Mouse (Mus musculus) stomach, embryonic 15.5 days (tissue): ENCODE measurements around the gene Rita1. TPM values are rescaled to one million over a fixed set of nuclear protein-coding genes. Genes with fewer than 3 reads are reported as not detected.

Experiments used
- ATAC-seq: fragments of 200-750 bp; cut with Nextera tagmentation; 2 replicates; pipeline ENCODE4 v1.8.0; 2017; ENCODE audit warnings: low read depth, moderate number of reproducible peaks, moderate TSS enrichment; ENCODE audit not compliant: insufficient read depth, low FRiP score
- H3K27ac ChIP-seq: fragments of 300-500 bp; sonication (generic); 2 replicates; pipeline ENCODE4 v1.5.1; 2015; ENCODE audit warnings: mild to moderate bottlenecking, inconsistent platforms
- H3K27me3 ChIP-seq: fragments of 300-500 bp; sonication (generic); replicated peaks from 2 replicates; pipeline ENCODE4 v1.6.1; 2015; ENCODE audit warnings: inconsistent platforms
- H3K36me3 ChIP-seq: fragments of 300-500 bp; sonication (generic); 2 replicates; pipeline ENCODE4 v1.6.1; 2015; ENCODE audit warnings: inconsistent platforms
- H3K4me1 ChIP-seq: fragments of 300-500 bp; sonication (generic); 2 replicates; pipeline ENCODE4 v1.6.1; 2015; ENCODE audit warnings: inconsistent platforms
- H3K4me2 ChIP-seq: fragments of 300-500 bp; sonication (generic); 2 replicates; pipeline ENCODE4 v1.6.1; 2015; ENCODE audit warnings: mild to moderate bottlenecking, inconsistent platforms
- H3K4me3 ChIP-seq: fragments of 300-500 bp; sonication (generic); replicated peaks from 2 replicates; pipeline ENCODE4 v1.5.1; 2015; ENCODE audit warnings: inconsistent platforms
- H3K9ac ChIP-seq: fragments of 300-500 bp; sonication (generic); 2 replicates; pipeline ENCODE4 v1.6.1; 2015; ENCODE audit warnings: inconsistent platforms
- H3K9me3 ChIP-seq: fragments of 300-500 bp; sonication (generic); 2 replicates; pipeline ENCODE4 v1.6.1; 2016; ENCODE audit warnings: inconsistent platforms
- WGBS: fragments of 180-500 bp; shearing (Covaris S2); methylation state at CpG from one replicate; pipeline ENCODE4 v1.1.7; 2015; 5-methylcytosine and 5-hydroxymethylcytosine counted together
- polyA plus RNA-seq: library from polyadenylated mRNA; unstranded; fragments of >200 nt; fragmentation: Nextera tagmentation; extraction: Ambion mirVana; gene quantifications from 2 replicates; pipeline ENCODE4 v1.2.1, GENCODE M21; 2015

Rita1 gene
- polyA plus RNA-seq, 1 experiment from 2014 or later: 10.4 TPM

DNA sequence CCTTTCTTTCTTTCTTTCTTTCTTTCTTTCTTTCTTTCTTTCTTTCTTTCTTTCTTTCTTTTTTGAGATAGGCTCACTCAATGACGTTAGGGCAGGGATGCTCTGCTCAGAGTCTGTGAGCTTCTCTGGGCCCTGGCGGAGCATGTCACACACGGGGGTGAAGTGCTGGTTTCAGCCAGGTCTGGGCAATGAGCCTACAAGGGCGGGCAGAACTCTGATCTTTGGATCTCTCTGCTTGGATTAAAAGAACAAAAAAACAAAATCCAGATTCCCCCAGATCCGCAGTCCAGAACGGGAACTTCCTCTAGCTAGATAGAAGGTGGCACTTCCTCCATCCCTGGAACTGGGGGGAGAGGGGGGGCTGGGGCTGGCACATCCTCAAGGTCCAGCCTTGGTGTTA, 33.5 kb upstream of the Rita1 start:
- H3K4me1 ChIP-seq: peaks cover 15% of the 10 kb centered on the region

DNA sequence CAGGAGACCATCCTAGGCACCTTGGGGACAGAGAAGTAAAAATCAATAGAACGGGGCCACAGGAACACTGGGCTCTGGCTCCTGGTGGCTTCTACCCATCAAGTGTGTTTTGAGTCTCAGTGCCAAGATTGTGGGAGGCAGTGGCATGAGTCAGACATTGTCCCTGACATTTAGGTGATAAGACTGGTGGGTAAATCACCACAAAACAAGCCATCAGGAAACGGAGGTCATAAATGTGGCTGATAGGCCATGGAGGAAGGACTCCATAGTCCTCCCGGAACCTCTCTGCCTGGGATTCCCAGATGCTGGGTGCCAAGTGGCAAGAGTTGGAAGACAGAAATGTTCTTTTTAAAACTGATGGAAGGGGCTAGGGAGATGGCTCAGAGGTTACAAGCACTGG, 31.8 kb upstream of the Rita1 start:
- no peak overlapping the region for H3K4me2 ChIP-seq
- H3K4me1 ChIP-seq: peaks cover 10% of the 10 kb centered on the region
- no peak overlapping the region for H3K4me3 ChIP-seq
- 62% methylated on average over 3 of the region's 3 CpGs for WGBS
- no peaks in the 10 kb centered on the region for H3K36me3 ChIP-seq
- no peak for ATAC-seq
- peaks cover 16% of the 10 kb centered on the region for H3K27me3 ChIP-seq
- H3K9me3 ChIP-seq: no peaks in the 10 kb centered on the region
- H3K27ac ChIP-seq: no peak overlapping the region
- H3K9ac ChIP-seq: no peak overlapping the region

More for the DNA sequence above, 33.5 kb upstream of the Rita1 start:
- 51% methylated on average over 6 of the region's 6 CpGs for WGBS
- no peak overlapping the region for H3K4me2 ChIP-seq
- H3K36me3 ChIP-seq: no peaks in the 10 kb centered on the region
- peaks cover 31% of the 10 kb centered on the region for H3K27me3 ChIP-seq
- no peak for ATAC-seq
- no peak overlapping the region for H3K9ac ChIP-seq
- H3K9me3 ChIP-seq: no peaks in the 10 kb centered on the region
- H3K4me3 ChIP-seq: no peak overlapping the region
- H3K27ac ChIP-seq: no peak overlapping the region

DNA sequence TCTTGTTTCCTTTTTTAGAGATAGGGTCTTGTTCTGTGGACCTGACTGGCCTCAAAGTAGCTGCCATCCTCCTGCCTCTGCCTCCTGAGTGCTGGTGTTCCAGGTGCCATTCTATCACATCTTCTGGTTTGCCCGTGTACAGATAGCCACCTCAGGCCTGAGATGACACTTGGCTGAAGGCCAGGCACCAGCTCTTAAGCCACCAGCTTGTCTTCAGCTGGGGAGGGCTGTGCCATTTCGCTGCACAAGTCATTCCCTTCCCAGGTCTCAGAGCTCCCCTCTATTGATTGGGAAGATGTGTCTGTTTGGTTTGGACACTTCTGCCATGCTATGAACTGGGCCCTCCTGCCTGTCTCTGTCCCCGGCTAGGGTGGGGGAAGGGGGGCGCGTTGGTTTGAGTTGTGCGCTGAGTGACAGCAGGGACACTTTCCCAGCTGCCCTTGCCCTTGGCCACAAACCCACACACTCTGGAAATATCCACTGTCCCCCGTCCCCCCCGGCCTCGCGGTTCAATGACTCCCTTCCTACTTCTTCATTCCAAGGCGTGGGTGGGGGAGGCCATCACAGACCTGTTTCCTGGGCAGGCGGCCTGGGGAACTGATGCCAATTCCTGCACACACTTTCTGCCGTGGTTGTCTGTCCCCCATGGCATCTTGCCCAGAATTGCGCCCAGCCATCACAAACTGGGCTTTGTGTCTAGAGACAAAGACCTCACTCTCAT, 31.1 kb upstream of the Rita1 start:
- Histone ChIP-seq H3K27me3 (peaks cover 9% of the 10 kb centered on the region; the same call in 1 of the 2 replicates), H3K9ac (no peak overlapping the region), H3K9me3 (no peaks in the 10 kb centered on the region), H3K36me3 (no peaks in the 10 kb centered on the region), H3K27ac (no peak overlapping the region), H3K4me1 (peaks cover 3% of the 10 kb centered on the region), H3K4me2 (no peak overlapping the region), H3K4me3 (no peak overlapping the region)
- 62% methylated on average over 14 of the region's 14 CpGs for WGBS
- ATAC-seq: no peak

DNA sequence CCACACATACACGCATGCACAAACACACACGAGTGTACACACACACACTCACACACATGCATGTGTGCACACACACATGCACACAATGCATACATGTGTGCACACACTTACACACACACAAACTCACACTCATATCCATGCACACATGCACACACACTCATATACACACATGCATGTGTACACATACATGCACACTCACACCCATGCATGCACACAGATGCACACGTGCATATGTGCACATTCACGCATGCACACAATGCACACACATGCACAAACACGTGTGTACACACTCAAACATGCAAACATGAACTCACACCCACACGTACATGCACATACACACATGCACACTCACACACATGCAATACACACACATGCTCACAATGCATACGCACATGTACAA, 27.7 kb upstream of the Rita1 start:
- Histone ChIP-seq H3K36me3 (no peaks in the 10 kb centered on the region), H3K4me1 (no peaks in the 10 kb centered on the region), H3K4me2 (no peak overlapping the region), H3K4me3 (no peak overlapping the region), H3K27ac (no peak overlapping the region), H3K9ac (no peak overlapping the region), H3K27me3 (no peaks in the 10 kb centered on the region), H3K9me3 (no peaks in the 10 kb centered on the region)
- 88% methylated on average over 7 of the region's 7 CpGs for WGBS
- no peak for ATAC-seq

DNA sequence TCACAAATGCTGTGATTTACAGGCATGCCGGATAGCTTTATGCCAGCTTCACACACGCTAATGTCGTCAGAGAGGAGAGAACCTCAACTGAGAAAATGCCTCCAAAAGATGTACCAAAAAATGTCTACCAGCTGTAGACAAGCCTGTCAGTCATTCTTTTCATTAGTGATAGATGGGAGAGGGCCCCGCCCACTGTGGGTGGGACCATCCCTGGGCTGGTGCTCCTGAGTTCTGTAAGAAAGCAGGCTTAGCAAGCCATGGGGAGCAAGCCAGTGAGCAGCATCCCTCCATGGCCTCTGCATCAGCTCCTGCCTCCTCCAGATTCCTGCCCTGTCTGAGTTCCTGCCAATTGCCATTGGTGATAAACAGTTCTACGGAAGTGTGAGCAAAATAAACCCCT, 23.2 kb upstream of the Rita1 start:
- H3K9me3 ChIP-seq: no peaks in the 10 kb centered on the region
- 77% methylated on average over 5 of the region's 5 CpGs for WGBS
- ATAC-seq: no peak

DNA sequence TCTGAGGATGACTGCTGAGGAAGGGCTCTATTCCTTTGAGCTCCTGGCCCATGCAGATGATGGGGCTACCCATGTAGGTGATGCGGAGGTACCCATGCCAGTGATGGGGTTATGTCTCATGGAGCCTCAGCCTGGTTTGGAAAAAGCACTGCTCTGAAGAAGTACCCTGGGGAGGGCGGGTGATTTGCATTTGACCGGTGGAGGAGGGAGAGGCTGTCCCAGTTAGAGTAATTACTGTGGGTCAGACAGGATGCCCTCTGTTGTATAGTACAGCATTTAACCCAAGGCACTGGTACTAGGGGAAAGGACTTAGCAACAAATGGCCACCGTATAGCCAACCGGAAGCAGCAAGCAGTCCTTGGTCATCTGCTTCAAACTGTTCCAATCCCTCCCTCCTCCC, 22.5 kb upstream of the Rita1 start:
- H3K4me1 ChIP-seq: no peaks in the 10 kb centered on the region
- 31% methylated on average over 5 of the region's 5 CpGs for WGBS

More for the DNA sequence above, 23.2 kb upstream of the Rita1 start:
- no peak overlapping the region for H3K4me2 ChIP-seq
- no peak overlapping the region for H3K27ac ChIP-seq
- H3K4me1 ChIP-seq: no peaks in the 10 kb centered on the region
- H3K27me3 ChIP-seq: no peaks in the 10 kb centered on the region
- no peaks in the 10 kb centered on the region for H3K36me3 ChIP-seq
- H3K9ac ChIP-seq: no peak overlapping the region
- H3K4me3 ChIP-seq: no peak overlapping the region

DNA sequence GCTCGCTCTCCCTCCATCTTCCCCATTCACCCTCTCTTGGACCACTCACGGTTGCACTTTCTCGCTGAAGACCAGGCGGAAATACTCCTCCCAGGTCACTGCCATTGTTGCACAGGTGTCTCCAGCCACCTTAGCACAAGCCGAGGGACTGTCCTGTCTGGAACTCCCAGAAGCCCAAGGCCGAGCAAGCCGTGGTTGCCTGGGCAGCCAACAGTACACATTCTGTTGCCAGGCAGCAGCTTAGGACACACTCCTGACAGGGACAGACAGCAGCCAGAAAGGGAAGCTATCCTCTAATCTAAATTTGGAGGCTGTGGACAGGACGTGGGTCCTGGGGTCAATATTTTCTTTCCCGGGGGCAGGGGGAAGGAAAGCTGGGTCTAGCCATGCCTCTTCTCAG, 21.7 kb upstream of the Rita1 start, which contains the start of gene Cfap73:
Cfap73 (minus strand) TSS at position 105 of the 400 bp plus-strand sequence.
- no peak within 1 kb of the TSS for H3K4me3 ChIP-seq
- no peak within 1 kb of the TSS for H3K4me2 ChIP-seq
- no peaks in the 10 kb centered on the region for H3K9me3 ChIP-seq
- WGBS: 51% methylated on average over 9 of the region's 9 CpGs
- no peak within 1 kb of the TSS for H3K9ac ChIP-seq
- no peaks in the 10 kb centered on the region for H3K36me3 ChIP-seq
- no peak for ATAC-seq
- no peaks in the 10 kb centered on the region for H3K27me3 ChIP-seq
- no peaks in the 10 kb centered on the region for H3K4me1 ChIP-seq
- no peak within 1 kb of the TSS for H3K27ac ChIP-seq

More for the DNA sequence above, 22.5 kb upstream of the Rita1 start:
- H3K9ac ChIP-seq: no peak overlapping the region
- no peaks in the 10 kb centered on the region for H3K9me3 ChIP-seq
- H3K27me3 ChIP-seq: no peaks in the 10 kb centered on the region
- ATAC-seq: no peak
- H3K36me3 ChIP-seq: no peaks in the 10 kb centered on the region
- no peak overlapping the region for H3K4me3 ChIP-seq
- no peak overlapping the region for H3K27ac ChIP-seq
- no peak overlapping the region for H3K4me2 ChIP-seq

DNA sequence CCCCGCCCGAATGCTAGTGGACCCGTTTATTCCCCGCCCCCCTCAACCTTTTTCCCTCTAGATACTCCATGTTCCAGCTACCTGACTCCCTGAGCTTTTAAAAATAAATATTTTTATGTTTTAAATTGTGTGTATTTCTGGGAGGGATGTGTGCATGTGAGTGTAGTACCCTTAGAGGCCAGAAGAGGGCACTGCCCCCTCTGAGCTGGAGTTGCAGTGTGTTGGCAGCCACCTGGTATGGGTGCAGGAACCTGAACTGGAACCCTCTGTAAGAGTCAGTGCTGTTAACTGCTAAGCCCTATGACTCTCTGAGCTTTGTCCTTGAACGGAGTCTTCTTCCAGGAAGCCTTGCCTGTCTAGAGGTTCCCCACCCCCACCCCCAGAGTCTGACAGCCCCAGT, 19.5 kb upstream of the Rita1 start:
- 84% methylated on average over 5 of the region's 5 CpGs for WGBS
- ATAC-seq: no peak
- no peak overlapping the region for H3K27ac ChIP-seq

DNA sequence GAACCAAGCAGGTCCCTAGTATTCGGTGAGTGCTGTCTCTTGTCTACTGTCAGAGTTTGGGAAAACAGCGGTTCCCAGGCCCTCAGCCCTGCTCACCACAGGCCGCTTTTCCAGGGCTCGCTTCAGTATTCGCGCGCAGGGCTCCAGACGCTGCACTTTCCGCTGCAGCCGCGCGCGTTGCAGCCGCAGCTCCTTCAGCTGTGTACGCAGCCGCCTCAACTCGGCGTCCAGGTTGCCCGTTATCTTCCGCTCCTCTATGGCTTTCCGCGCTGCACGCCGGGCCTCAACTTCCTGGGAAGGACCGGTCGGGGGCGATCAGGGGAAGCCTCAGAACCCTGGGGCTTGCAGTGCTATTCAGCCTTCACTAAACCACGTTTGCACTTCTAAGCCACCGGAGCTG, 18.7 kb upstream of the Rita1 start:
- H3K9me3 ChIP-seq: no peaks in the 10 kb centered on the region
- H3K4me1 ChIP-seq: no peaks in the 10 kb centered on the region
- H3K4me3 ChIP-seq: no peak overlapping the region
- no peaks in the 10 kb centered on the region for H3K27me3 ChIP-seq
- H3K4me2 ChIP-seq: peak overlapping the region; percentile 11
- peaks cover 13% of the 10 kb centered on the region for H3K36me3 ChIP-seq
- no peak overlapping the region for H3K9ac ChIP-seq
- no peak overlapping the region for H3K27ac ChIP-seq
- ATAC-seq: no peak
- WGBS: 7% methylated on average over 29 of the region's 29 CpGs

More for the DNA sequence above, 19.5 kb upstream of the Rita1 start:
- Histone ChIP-seq H3K4me3 (no peak overlapping the region), H3K36me3 (peaks cover 8% of the 10 kb centered on the region), H3K9ac (no peak overlapping the region), H3K27me3 (no peaks in the 10 kb centered on the region), H3K4me2 (no peak overlapping the region), H3K4me1 (no peaks in the 10 kb centered on the region), H3K9me3 (no peaks in the 10 kb centered on the region)

DNA sequence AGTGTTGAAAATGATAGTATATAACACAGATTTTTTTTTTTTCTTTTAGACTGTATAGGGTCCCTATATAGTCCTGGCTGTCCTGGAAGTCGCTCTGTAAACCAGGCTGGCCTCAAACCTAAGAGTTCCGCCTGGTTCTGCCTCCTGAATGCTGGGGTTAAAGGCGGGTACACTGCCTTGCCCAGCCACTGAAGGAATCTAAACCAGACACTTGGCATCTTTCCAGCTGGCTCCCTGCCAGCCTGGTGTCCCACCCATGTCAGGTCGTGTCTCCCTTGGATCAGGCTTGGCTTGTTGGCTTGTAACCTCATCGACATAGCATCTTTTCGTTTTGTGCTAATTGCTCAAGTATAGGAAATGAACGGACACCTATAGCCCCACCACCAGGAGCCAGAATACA, 16.2 kb upstream of the Rita1 start:
- no peak overlapping the region for H3K4me3 ChIP-seq
- peaks cover 35% of the 10 kb centered on the region for H3K36me3 ChIP-seq
- 59% methylated on average over 7 of the region's 7 CpGs for WGBS
- H3K4me2 ChIP-seq: no peak overlapping the region
- H3K9ac ChIP-seq: no peak overlapping the region
- no peak for ATAC-seq
- H3K27ac ChIP-seq: no peak overlapping the region
- no peaks in the 10 kb centered on the region for H3K4me1 ChIP-seq
- H3K9me3 ChIP-seq: no peaks in the 10 kb centered on the region
- no peaks in the 10 kb centered on the region for H3K27me3 ChIP-seq

DNA sequence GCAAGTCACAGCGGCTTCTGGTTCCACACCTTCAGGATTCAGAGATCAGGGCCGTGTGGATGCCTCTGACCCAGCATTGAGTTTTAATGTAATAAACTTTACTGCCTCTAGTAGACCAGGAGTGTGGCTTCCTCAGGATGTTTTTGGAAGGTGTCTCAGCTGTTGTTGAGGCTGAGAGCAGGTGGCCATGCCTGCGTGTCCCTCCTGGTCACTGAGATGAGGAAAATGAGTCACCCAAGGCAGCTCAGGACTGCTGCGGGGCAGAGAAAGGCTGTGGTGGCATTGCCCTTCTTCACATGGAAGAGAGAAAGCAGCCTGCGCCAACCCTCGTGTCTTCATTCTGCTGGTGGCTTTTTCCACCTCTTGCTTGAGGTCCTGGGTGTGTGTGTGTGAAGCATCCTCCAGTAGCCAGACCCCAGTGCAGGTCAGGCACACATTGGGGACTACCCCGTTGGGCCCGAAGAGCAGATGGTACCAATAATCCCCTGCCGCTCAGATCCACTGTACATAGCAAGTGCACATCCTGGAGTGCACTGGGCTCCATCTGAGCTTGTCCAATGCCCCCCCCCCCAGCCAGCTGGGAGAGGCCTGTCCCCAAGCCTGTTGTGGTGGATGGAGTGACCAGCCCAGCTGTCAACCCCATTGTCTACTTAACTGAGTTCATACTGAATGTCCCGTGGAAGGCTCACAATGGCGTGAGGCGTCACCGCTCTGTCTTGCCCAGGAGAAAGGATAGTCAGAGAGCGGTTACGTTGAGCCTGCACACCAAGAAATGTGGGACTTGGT, 15.3 kb upstream of the Rita1 start:
- H3K9me3 ChIP-seq: no peaks in the 10 kb centered on the region
- no peak overlapping the region for H3K4me2 ChIP-seq
- H3K27ac ChIP-seq: no peak overlapping the region
- no peak overlapping the region for H3K4me3 ChIP-seq
- 93% methylated on average over 15 of the region's 15 CpGs for WGBS
- H3K9ac ChIP-seq: no peak overlapping the region
- no peaks in the 10 kb centered on the region for H3K4me1 ChIP-seq
- no peak for ATAC-seq
- H3K36me3 ChIP-seq: peaks cover 43% of the 10 kb centered on the region
- H3K27me3 ChIP-seq: no peaks in the 10 kb centered on the region

DNA sequence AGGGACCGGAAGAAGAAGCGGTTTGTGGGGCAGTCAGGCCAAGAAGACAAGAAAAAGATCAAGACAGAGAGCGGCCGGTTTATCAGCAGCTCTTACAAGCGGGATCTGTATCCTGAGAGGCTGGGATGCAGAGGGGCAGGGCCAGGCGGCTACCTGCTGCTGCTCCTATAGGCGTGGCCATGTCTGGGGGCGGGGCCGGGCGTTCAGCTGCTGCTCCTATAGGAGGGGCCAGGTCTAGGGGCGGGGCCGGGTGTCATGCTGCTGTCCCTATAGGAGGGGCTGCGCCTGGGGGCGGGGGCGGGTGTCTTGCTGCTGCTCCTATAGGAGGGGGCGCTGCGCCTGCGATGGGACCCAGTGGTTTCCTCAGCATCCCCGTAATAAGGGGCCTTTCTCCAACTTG, 14.0 kb upstream of the Rita1 start:
- 39% methylated on average over 19 of the region's 19 CpGs for WGBS
- Histone ChIP-seq H3K27me3 (no peaks in the 10 kb centered on the region), H3K4me2 (no peak overlapping the region), H3K27ac (no peak overlapping the region), H3K4me3 (no peak overlapping the region), H3K9me3 (no peaks in the 10 kb centered on the region), H3K36me3 (peaks cover 56% of the 10 kb centered on the region), H3K4me1 (no peaks in the 10 kb centered on the region), H3K9ac (no peak overlapping the region)
- peak; percentile 29; the same call in 1 of the 2 replicates for ATAC-seq
